Mouse (Mus musculus): ENCODE data around the gene Arhgap42.

The Arhgap42 gene

DNA sequence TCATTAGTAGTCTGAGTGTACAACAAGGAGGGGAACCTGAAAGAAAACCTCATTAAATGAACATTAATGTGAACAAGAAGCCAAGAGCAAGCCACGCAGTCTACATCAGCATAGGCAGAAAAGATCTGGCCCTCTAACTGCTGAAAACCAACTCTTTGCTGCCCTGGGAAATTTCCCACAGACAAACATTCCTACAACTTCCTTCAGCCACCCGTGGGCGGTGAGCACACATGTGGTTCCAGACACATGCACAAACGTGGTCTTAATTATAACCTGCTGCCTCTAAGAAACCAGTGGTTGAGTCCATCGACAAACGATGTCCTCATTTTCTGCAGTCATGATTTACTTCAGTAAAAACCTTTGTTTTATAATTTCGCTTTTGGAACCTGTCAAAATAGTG lies 96.3 kb downstream of the Arhgap42 start:
- no peak for DNase-seq (ENCODE audit: low spot score in 2 of 2)

DNA sequence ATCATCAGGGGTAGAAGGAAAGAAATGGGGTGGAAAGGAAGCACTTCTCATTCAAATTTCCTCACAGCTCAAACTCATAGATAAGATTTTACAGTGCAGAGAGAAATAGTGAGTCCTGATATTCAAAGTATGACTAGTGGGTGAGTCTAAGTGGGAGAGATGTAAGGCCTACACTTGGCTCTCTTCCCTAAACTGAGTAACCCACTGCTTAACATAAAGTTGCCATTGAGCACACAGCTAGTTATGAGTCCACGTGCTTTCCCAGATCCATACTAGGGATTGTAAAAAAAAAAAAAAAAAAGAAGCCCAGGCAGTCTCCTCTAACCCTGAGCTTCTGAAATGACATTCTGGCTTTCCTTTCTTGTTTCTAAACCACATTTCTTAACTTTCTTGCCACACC lies 96.8 kb downstream of the Arhgap42 start:
- DNase-seq (ENCODE audit: low spot score in 2 of 2): no peak

DNA sequence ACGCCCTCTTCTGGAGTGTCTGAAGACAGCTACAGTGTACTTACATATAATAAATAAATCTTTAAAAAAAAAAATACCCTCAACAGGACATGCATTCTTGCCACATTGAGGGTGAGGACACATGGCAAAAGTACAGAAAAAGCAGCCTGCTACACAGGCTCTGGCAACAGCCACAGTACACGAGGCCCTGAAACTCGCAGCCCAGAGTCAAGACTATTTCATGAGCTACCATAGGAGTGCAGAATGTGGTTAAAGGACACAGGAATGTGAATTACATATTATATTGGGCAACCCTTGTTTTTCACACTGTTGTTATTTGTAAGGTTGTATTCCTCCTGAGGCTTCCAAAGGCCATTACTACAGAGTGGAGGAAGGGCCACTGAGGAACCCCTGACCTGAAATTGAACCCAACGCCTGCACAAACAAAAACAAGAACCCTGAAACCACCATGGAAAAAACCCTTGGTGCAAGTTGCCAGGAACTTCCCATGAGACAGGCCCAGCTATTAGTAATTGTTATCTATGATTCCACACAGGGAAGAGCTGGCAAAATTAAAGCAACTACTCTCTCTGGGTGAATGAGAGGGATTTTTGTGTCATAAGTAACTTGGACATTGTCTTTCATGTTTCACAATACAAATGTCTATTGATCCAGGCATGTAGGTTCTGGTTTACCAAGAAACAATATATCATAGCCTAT lies 109.8 kb downstream of the Arhgap42 start:
- no peak for DNase-seq (ENCODE audit: low spot score in 2 of 2)

DNA sequence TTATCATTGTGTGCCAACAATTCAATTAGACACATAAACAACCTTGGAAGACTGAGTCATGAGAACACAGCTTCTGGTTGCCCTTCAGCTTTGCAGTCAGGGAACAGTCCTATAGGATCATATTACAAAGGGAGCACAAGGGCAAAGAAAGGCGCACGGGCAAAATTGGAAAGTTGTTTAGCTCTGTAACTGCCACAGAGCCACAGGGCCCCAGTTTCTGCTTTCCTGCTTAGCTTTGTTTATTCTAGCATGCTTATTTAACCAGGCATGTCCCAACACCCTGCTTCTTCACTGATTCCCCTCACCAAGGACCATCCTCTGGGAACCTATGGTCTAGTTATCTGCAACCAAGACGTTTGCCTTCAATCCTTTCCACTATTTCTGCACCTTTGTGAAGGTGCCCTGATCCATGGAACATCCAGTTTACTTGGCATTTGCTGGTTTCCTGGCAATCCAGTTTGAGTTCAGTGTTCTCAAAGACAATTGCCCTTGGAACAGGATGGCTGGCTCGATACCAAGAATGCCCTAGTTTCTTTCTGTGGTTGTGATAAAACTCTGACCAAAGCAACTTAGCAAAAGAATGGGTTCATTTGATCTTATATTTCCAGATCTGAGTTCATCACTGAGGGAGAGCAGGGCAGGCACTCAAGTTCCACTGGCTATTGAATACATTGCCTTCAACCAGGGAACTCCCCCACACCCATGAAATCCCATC lies 111.7 kb downstream of the Arhgap42 start:
- no peak for DNase-seq (ENCODE audit: low spot score in 2 of 2)

DNA sequence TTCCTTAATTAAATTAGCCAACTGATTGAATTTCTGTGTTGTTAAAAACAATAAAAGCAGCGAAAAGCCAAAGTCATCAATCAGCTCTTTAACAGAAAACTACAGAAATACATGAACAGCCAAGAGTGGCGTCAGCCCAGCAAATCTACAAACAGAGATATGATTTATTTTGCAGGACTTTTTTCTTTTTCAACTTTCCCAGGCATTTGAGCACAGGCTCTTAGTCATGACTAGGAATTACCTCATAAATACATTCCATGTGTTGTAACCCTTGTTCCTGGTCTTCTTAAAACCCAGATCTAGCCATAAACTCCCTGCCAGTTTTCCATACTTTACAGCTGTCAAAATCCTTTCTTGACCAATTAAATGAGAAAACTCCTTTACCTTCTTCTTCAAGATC lies 114.7 kb downstream of the Arhgap42 start:
- DNase-seq (ENCODE audit: low spot score in 2 of 2): no peak

DNA sequence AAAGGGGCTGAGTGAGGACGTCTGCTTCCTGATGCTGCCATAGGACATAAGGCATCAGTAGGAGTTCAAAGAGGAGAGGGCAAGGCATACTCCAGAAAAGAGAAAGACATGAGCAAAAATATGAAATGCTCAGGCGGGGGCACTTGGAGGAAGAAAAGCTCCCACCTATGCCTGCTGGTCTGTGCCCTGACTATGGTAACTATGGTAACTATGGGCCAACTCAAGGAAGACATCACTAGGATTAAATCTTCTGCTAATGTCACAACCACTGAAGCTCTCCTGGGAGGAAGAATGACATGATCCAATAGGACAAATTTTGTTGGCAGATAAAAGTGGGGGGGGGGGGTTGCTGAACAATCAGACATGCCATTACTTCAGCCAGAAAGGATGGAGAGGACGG lies 124.6 kb downstream of the Arhgap42 start:
- no peak for DNase-seq (ENCODE audit: low spot score in 2 of 2)

DNA sequence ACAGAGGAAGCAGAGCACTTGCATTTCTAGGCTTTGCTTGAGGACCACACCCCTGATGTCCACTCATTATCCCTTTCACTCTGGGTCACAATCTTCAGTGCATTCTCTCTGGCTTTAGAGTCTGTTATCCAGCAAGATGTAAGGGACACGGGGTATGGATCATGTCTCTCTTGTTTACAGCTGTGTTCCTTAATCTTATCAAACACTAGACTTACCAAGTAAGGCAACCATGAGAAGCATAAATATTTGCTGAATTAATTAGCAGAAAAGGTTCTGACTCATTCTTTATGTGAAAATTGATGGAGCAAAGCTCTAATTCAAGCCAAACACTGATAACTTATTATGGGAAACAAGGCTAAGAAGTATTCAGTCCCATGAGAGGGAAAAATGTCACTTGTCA lies 125.1 kb downstream of the Arhgap42 start:
- no peak for DNase-seq (ENCODE audit: low spot score in 2 of 2)

DNA sequence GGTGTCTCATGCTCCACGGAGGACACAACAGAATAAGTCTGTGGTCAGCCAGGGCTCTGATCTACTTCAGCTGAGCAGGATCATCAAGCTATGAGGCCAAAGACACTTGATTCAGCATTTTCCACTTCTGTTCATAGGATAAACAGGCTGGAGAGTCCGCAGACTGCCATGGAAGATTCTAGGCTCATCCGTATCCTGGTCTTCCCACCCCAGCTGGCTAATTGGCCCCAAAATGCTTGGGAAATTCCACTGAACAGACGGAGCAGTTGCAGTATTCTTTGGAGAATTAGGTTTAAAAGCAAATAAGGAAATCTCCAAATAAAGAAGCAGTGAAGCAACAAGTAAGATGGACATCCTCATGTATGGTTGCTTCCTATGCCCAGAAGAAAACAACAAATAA lies 126.0 kb downstream of the Arhgap42 start:
- no peak for DNase-seq (ENCODE audit: low spot score in 2 of 2)

DNA sequence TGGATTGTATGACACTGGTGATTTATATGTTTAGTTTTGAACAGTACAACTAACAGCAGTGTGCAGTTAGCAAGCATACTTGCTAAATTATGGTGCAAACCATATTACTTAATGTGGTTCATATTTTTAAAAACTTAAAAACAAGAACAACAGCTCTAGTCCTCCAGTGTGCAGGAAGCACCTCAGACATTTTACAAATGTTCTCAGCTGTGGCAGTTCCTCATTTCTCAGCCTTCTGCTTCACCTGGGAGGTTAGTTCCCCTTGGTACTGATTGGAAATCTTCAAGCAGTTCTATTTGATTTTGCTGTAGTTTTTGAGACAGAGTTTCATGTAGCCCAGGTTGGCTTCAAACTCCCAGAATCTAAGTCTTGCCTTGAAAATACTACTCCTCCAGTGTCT lies 131.2 kb downstream of the Arhgap42 start:
- no peak for DNase-seq (ENCODE audit: low spot score in 2 of 2)

DNA sequence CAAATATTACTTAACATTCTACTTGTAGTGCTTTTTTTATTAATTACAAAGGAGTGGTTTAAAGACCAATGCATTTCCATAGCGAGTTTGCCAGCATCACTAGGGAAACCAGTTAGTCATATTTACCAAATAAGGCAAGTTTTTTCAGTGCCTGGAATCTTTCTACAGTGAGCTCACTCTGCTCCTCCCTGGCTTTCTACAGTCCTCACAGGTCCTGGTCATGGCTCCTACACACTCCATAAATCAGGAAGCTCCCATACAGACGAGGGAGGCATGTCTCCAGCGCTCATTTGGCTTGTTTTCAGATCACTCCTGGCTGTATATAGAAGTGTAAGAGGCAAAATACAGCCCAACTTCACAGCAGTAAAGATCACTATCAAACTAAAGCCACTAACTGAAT lies 134.1 kb downstream of the Arhgap42 start:
- DNase-seq (ENCODE audit: low spot score in 2 of 2): peak in 1 of 2 experiments; percentile 13

DNA sequence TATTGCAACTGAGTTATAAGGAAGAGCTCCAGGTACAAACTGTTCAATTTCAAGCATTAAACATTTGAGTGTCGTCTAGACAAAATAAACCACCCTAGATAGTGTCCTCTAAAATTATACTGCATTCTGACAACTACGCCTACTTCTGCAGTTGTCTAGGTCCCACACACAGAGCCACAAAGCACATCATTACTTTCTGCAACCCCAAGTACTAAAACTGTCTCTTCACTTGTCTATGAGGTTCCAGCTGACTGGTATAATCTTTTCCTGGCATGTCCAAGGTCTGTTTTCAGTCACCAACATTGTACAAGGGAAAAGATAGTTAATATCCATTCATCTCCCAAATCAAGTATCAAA lies 136.8 kb downstream of the Arhgap42 start:
- DNase-seq (ENCODE audit: low spot score in 2 of 2): peak in 1 of 2 experiments; percentile 16

DNA sequence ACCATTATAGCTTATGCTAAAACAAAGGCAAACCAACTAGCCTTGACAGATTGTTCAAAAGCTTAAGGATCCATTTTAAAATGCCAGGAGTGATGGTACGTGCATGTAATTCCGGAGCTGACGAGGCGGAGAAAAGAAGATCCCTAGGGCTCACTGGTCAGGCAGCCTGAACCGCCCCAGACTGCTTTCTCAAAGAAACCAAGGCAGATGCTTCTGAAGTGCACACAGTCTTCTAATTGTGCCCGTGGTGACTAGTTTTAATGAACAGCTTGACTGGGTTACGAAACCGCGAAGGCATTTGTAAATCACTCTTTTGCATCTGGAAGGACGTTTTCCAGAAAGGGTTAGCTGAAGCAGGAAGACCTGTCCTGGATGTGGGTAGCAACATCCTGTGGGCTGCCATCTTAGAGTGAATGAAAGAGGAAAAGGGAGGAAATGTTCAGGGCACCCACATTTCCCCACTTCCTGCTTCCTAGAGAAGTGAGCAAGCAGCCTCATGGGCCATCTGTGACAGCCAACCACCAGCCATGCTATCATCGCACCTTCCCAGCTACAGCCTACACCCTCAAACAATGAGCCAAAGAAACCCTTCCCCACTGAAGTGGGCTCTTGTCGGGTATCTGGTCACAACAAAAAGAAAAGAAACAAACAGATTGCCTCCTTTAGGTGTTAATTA lies 137.3 kb downstream of the Arhgap42 start:
- peak; percentile 48 to 50 for DNase-seq (ENCODE audit: low spot score in 2 of 2)

DNA sequence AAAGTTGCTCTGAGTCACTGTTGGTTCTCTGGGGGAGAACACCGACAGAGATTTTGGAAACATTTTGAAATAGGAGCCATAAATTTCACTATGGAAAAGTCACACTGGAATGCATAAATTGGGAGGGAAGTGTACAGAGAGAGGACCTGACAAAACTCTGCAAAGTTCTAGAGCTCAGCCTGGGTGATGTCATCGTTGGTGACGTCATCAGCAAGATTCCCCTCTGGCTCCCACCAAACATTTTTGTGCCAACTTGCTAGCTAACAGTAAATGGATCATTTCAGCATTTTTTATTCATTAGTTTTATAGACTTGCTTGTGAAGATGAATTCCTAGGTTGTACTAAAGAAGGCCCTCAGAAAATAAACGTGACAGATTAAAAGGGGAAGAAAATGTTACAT lies 137.8 kb downstream of the Arhgap42 start:
- no peak for DNase-seq (ENCODE audit: low spot score in 2 of 2)

DNA sequence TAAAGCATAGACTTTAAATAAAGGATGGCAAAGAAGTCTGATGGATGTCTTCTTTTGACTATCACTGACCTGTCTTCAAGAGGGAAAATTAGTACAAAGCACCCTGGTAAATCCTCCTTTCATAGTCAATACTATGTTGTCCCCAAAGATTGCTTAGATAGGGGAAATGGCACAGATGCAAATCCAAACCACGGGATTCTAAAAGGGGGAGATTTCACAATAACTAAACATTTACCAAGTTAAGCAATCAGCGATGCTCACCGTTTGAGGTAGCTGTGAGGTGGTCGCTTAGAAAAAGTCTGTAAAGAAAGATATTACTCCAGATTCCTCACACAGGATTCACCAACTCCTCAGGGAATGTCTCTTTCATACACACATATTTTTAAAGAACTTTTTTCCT lies 141.1 kb downstream of the Arhgap42 start:
- no peak for DNase-seq (ENCODE audit: low spot score in 2 of 2)

DNA sequence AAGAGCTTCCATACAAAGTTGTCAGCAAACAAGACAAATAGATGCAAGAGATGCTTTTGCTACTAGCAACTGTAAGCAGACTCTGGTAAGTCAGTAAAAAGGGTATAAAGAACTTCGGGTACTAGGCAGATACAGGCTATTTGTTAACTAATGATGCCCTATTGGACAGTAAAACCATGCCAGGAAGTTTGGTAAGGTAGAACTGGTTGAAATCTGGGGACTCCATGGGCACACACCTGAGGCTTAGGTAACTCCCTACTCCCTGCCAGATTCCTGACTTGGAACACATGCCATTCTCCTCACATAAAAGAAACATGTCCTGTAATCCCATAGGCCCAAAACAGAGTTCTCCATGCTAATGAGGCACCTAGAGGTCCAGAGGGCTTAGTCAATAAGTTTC lies 142.1 kb downstream of the Arhgap42 start:
- no peak for DNase-seq (ENCODE audit: low spot score in 2 of 2)

DNA sequence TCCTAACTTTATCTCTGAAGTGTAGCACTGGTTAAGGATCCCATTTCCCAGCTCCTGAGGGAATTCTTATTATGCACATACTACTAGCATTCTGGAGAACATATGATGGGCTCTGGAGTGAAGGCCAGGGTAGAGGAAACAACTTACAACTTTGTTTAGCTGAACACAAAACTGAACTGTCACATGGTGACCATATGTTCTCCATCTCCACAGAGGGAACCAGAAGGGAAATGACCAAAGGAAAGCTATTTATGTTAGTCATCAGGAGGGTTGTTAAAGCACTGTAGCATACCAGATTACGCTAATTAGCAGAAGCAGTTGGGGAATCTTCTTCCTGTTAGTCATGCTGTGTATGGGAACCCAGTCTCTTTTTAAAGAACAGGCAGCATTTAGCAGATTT lies 145.8 kb downstream of the Arhgap42 start:
- DNase-seq (ENCODE audit: low spot score in 2 of 2): no peak

DNA sequence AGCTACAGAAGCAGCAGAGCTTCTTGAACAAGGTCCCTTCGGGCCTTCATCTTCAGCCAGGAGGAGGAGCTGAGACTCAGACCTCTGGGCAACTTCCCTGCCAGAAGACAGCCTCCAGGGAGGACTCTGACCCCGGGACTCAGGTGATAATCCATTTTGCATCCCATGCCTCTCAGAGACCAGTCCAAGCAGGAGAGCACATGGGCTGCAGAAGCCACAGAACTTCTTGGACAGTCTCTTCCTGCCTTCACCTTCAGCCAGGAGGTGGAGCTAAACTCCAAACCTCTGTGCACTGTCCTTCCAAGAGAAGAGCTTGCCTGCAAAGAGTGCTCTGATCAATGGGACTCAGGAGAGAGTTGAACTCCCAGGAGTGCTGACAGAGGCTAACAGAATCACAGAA lies 155.5 kb downstream of the Arhgap42 start:
- DNase-seq (ENCODE audit: low spot score in 2 of 2): no peak

DNA sequence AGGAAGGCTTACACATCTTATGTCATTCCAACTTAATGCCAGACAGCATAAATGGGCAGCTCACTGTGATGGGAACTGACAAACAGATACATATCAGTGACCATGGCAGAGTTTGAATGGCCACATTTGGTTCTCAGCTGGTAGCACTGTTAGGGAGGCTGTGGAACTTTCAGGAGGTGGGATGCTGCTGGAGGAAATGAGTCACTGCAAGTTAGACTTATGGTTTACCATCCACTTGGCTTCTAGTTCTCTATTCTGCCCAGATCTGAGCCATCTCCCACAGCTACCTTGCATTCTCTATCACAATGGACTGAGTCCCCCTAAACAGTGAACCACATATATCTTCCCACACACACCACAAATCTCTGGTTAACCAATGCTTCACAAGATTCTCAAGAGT lies 186.0 kb downstream of the Arhgap42 start:
- DNase-seq (ENCODE audit: low spot score in 2 of 2): peak in 1 of 2 experiments; percentile 7

DNA sequence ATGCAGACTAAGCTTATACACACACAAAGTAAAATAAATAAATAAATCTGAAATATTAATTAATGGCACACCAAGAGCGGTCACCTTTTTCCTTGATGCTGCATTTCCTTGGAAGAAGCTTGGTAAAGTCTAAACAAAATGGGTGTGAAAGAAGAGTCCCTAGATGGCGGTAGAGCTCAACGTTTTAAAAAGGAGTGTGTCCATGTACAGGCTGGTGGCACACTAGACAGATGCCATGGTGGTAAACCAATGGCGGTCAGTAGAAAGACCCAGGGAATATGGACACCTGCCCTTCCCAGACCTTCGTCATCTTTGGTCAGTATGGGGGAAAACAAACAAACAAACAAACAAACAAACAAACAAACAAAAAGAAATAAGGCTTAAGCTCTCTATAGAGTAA lies 187.7 kb downstream of the Arhgap42 start:
- DNase-seq (ENCODE audit: low spot score in 2 of 2): peak; percentile 35 to 60

DNA sequence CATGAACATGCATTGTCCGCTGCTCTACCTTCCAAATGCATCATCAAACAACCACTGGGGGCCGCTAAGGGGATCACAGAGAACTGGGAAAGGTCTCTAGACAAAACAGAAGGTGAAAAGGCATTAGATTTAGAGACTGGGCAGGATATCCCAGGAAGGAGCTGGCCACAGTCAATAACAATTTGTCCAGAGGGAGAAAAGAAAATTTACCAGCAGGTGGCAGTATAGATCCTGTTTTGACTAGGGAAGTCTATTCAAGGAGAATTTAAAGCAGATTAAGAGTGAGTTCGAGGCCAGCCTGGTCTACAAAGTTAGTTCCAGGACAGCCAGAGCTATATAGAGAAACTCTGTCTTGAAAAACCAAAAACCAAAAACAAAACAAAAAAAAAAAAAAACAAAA lies 189.7 kb downstream of the Arhgap42 start:
- DNase-seq (ENCODE audit: low spot score in 2 of 2): no peak

DNA sequence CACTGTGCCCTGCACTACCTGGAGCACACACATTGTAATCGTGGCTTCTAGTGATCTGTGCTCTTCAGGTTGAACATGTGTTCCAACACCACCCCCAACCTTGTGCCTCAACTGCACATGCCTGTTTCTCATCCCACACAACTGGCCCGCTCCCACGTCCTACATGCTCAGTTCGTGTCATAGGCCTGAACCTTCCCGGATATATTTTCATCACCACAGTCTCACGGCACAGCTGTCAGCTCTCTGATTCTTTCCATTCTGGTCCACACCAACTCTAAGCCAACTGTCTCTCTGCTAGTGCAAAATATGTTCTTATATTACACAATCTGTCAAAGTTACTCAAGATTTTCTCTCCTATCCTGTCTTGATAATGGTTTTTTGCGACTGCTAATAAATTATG lies 197.9 kb downstream of the Arhgap42 start:
- DNase-seq (ENCODE audit: low spot score in 2 of 2): peak; percentile 24 to 26

DNA sequence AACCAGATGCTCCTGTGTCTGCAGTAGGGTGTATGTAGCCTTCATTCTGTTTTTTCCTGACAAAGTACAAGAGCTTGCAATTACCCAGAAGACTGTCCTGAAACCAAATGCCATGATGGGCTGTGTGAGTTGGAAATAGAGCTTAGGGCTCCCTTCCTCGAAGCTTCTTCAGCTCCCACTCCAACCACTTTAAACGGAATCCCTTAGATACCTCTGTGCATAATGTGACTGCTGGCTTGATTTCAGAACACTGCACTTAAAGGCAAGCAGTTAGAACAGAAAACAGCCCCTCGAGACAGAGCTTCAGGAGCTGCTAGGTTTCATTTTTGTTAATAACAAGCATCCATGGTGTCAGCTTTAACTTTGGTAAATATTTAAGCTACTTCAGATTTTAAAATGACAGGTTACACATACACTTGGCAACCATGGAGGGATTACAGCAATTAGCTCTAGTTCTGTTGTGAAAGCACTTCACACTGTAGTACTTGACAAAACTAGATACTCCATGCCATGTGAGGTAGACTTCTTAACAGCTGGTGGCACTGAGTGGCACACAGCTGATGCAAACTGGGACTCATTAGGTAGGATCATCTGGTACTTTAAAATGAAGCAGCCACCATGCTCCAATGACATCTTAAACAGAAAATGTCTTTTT lies 201.8 kb downstream of the Arhgap42 start:
- DNase-seq (ENCODE audit: low spot score in 2 of 2): no peak

DNA sequence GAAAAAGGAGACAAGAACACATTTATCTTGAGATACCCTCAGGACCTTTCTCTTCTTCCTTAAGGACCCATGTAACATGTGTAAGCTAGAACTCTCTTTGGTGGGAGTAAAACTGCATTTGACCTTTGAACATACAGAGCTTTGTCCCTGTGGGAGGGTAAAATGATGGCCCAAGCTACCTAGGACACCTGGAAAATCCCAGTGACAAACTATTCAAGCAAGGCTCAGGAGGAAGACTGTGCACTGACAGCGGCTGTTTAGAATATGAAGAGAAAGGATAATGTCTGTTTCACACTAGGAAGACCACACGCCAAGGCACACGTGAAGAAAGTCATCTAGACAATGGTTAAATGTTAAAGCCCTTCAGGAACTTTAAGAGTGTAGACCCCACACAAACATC lies 211.0 kb downstream of the Arhgap42 start:
- DNase-seq (ENCODE audit: low spot score in 2 of 2): no peak

Data from right cerebral cortex, adult 2 months (tissue).